Mouse (Mus musculus) testis, postnatal 10 days (tissue): Measurements from ENCODE around the gene Mul1.

Experiments used
- DNase-seq: peaks from one replicate; pipeline ENCODE4 v3.0.0; 2021; ENCODE audit warnings: low spot score

Gene Mul1

GRCm38 (mm10) chr4:138461471-138461870 lies 27.0 kb downstream of the Mul1 start:
- no peak for DNase-seq

GRCm38 (mm10) chr4:138462971-138463831 lies 28.7 kb downstream of the Mul1 start:
- DNase-seq = no peak

GRCm38 (mm10) chr4:138463832-138464487 lies 29.5 kb downstream of the Mul1 start:
- peak; percentile 83 for DNase-seq

GRCm38 (mm10) chr4:138464667-138465353 lies 30.3 kb downstream of the Mul1 start:
- DNase-seq = peak; percentile 75

GRCm38 (mm10) chr4:138465446-138465845 lies 31.0 kb downstream of the Mul1 start:
- DNase-seq = no peak

GRCm38 (mm10) chr4:138466690-138467089 lies 32.2 kb downstream of the Mul1 start:
- DNase-seq = no peak

- no peak for DNase-seq
Measured at GRCm38 (mm10) chr4:138467451-138467850, 33.0 kb downstream of the Mul1 start.

- DNase-seq = no peak
Measured at GRCm38 (mm10) chr4:138469080-138469479, 34.6 kb downstream of the Mul1 start.

GRCm38 (mm10) chr4:138471241-138471640 lies 36.8 kb downstream of the Mul1 start:
- no peak for DNase-seq

GRCm38 (mm10) chr4:138479595-138479994 lies 45.1 kb downstream of the Mul1 start:
- no peak for DNase-seq

- DNase-seq = no peak
Measured at GRCm38 (mm10) chr4:138480962-138481361, 46.5 kb downstream of the Mul1 start.

GRCm38 (mm10) chr4:138482721-138483120 lies 48.2 kb downstream of the Mul1 start:
- no peak for DNase-seq

GRCm38 (mm10) chr4:138488241-138488640 lies 53.8 kb downstream of the Mul1 start:
- DNase-seq = no peak

- no peak for DNase-seq
Measured at GRCm38 (mm10) chr4:138491088-138491487, 56.6 kb downstream of the Mul1 start.
